Mouse (Mus musculus) layer of hippocampus, adult 9-11 months (tissue): ENCODE measurements at regions not wholly inside any gene's neighbourhood (a gene's known extent, or its start where the extent isn't known, plus 50 kb on each side); places are given as distances from the start of the nearest gene placed in this dataset.
A peak's percentile ranks its signal among the peaks of the same experiment; 100 is the strongest.
"Not testable (repeated sequence)": the region's sequence is repeated elsewhere in the genome, so short reads cannot be mapped to it uniquely, and the experiment has no call there.

Experiments used
- DNase-seq: peaks from one replicate; pipeline ENCODE4 v3.0.0; 2022

DNA sequence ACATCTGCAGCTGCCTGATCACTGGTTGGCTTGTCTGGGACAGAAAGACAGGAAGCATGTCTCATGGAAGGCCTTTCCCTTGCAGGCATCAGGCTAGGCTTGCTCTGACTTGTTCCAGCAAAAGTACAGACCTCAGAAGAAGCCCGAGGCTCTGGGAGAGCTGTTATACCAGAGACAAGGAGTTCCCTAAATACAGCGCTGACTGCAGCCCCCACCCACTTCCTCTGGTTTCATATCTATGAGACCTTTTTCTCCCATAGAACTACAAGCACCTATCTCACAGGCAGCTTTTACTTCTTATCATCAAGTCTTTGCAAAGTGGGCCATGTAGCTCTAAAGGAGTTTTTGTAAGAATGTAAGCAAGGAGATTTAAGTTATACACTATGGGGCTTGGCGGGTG, 312.2 kb upstream of the Vmn1r3 start:
- DNase-seq: not testable (repeated sequence)

DNA sequence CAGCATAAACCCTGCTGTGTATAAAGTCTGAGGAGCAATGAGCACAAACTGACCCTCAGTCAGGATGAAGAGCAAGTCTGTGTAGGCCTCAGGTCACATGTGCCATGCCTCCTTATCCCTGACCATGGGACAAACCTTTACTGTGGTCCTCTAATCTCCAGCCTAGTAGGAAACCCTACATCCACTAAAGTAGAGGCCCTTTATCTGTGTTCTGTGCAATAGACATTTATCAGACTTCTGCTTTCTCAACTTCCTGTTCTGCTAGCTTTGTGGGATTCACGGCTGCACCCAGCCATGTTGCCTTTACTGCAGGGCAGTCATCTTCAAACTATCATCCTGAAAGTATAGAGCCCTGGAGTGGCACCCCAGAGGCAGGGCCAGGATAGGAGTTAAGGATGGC, 310.8 kb upstream of the Vmn1r3 start:
- not testable (repeated sequence) for DNase-seq

DNA sequence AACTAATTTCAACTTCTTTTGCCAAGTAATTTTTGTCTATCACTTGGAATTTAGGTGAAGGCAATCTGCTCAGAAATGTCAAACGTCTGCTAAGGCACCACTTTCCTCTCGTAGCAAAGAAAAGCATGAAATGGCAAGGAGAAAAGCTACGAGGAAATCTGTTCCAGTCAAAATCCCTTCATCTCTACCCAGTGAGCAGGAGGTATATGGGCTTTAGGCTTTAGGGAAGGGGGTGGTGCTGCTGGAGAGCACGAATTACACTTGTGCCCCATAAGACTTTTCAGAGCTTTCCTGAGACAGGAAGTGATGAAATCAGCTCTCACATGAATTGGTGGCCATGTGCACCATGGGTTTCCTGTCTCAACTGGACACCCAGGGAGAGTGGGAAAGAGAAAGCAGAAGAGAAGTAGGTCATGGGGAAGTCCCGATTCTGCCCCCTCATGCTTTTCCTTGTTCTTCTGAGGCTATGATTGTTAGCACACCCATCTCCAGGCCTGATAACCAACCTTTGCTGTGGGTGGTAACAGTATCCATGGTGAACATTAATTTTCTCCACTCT, 309.0 kb upstream of the Vmn1r3 start:
- DNase-seq: not testable (repeated sequence)

DNA sequence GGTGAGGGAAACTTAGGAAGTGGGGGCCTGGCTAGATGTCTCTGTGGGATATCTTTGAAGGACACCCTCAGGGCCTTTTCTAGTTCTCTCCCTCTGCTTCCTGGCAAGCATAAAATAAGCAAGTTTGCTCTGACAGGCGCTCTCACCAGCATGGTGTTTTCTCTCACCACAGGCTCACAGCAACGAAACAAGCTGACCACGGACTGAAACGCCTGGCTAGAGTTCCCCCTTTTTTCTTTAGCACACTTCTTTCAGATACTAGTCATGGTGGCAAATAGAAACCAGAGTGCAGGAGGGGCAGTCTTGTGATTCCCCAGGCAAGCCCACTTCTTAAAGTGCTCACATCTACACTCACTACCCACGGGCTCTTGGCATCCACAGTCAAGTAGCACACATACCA, 305.7 kb upstream of the Vmn1r3 start:
- not testable (repeated sequence) for DNase-seq

DNA sequence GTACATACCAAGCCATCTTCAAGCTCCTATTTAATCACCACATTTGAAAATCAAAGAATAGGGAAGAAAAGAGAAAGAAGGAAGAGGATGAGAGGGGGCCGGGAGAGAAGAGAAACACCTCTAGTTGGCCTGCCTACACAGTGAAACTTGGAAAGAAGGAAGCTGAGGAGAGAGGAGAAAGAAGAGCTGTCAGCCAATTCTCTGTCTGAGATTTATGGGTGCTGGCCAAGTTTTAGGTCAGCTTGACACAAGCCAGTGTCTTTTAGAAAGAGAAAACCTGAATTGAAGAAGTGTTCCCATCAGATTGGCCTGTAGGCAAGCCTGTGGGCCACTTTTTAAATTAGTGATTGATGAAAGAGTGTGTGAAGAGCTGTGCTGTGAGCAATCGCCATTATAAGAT, 296.9 kb upstream of the Vmn1r3 start:
- peak; percentile 57 for DNase-seq

DNA sequence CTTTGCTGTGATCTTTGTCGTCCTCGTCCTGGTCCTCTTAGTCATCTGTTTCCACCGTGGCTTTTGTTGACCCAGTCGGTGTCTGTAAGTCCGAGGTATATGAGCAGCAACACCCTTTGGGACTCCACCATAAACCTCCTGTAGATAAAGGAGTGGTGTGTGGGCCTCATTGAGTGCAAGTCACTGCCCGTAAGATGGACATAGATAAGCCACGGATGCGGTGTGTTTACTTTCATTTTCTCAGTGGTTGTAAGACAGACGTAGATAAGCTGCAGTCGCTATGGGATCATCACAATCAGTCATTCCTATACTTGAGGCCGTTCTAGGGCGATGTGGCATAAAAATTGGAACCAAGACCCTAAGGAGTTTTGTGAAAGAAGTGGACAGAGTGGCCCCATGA, 271.6 kb upstream of the Vmn1r3 start:
- no peak for DNase-seq

DNA sequence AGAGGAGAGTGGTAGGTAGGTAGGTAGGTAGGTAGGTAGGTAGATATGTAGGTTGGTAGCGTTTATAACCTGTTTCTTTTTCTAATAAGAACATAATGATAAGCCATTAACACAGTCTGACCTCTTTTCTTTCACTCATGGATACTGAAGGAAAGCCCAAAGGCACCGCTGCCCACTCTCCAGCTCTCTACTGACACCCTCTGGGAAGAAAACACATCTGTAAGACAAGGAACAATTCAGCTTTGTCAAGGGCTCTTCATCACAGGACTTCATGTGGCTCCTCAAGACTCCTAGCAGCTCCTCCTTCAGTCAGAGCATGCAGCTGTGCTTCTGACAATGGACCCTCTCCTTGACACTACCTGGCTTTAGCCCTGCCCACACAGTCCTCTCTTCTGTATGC, 252.2 kb upstream of the Vmn1r3 start:
- DNase-seq: not testable (repeated sequence)

DNA sequence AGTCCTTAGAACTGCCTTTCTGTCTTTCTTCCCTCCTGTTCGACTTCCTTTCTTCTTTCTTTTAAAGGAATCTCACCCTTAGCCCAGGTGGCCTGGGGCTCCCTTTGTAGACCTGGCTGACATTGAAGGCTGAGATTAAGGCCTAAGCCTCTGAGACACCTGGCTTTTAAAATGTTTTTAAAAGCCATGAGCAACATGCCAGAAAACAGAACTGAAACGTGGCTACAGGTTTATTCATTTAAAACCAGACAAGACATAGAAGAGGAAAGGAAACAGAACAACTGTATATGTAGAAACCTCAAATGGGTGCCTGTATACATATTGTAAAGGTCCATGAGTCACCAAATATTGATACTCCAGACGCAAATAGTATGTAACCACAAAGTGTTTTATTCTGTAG, 242.8 kb upstream of the Vmn1r3 start:
- DNase-seq: no peak

DNA sequence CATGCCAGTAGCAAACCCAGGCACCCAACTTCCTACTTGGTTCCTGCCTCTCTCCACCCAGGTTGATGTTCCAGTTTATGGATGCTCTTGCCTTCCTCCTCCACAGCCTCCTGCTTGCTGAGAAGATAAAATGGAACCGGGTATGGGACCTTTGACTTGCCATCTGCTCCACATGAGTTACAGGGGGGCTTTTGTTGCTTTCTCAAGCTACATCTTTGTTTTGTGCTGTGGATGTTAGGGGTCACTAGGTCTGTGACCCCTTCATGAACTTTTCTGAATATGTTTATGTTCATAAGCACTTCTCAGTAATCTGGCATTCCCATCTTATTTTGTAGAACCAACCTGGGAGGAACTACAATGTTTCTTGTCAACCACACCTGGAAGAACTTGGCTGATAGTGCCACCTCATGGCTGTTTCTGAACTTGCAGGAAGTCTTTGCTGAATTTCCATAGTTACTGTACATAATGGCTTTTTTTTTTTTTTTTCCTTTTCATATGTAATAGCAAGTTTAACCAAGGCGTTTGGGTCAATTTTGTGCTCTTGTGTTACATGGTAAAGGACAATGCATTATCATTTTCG, 234.9 kb upstream of the Vmn1r3 start:
- peak; percentile 20 for DNase-seq

DNA sequence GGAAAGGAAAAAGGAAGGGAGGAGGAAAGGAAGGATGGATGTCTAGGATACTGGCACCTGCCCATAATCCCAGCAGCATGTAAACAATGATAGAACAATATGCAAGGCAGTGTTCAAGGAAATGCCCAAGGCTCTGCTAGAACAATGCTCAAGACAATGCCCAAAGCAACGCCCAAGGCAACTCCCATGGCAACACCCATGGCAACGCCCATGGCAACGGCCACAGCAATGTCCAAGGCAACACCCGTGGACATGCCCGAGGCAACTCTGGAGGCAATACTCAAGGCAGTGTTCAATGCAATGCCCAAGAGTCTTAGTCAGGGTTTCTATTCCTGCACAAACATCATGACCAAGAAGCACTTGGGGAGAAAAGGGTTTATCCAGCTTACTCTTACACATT, 231.5 kb upstream of the Vmn1r3 start:
- no peak for DNase-seq

DNA sequence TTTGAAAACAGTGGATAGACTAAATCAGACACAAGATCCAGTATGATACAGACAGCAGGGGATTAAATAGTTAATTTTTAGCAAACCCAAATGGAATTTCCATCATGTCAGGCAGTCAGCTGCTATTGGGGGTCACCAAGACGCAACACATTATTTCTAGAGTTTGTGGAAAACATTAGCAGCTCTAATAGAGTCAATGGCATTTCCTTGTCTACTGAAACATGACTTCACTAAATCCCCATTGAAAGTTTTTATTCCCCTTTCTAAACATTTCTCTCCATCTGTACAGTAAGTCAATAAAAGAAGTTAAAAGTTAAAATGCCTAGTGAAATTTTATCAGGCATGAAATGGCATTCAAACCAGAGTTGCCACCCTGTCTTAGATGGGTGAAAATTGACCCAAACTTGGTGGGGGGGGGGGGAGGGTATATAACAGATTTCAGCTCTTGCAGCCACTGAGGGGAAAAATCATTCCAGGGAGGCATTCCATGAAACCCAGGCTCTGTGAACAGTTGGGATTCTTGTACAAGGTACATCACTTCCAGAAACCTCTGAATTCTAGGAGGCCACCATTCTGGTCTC, 229.4 kb upstream of the Vmn1r3 start:
- DNase-seq: not testable (repeated sequence)

DNA sequence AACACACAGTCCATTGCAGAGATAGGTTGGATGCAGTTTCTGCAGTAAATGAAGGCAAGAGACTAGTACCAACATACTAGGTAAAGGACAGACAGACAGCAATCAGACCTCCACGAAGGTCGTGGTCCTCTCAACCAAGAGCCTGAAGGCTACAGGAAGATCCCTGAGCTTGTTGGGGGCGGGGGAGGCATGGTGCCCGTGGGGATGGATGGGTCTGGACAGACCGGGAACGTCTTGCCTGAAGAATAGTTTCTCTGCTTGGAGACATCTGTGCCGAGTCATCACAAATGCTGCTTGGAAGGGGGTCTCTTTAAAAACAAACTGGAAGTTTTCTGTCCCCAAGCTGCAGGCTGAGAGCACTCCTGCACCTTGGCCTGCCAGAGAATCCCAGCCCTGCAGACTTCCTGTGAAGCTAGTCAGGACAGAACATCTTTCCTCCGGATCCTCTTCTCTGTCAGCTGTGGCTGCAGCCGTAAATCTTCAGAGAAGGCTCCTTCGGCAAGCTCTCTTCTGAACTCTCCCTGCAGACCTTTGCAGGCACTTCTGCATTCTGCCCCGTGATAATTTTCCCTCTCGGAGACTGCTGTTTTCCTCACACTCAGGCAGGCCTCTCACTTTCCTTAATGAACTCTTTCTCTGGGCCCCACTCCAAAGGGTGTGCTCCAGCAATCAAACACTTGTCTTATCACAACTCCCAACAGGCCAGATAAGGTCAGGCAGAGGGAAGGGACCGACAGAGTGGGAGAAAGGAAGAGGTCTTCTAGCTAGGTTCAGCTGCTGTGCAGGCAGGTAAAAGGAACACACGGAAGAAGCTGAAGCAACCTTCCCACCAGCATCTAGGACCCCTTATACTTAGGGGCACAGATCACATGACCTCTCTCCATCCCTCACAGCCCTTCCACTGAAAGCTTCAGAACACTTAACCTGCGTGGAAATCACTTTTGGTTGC, 228.6 kb upstream of the Vmn1r3 start:
- DNase-seq: no peak

DNA sequence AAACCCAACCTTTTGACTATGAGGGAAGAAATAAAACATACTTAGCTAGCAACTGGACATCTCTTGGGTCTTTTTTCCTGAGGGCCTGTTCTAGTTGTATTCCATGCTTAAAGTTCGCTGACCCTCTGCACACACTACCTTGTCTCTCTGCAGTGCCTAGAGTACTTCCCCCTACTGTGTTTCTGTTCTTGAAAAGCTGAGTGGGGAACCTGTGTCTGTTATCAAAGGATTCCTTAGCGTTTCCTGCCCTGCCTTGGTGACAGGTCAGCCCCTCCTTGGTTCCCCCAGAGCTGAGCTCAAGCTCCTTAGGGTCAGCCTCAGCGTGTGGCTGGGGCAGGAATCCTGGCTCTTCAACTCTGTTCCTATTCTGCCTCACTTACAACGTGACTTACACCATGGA, 227.2 kb upstream of the Vmn1r3 start:
- not testable (repeated sequence) for DNase-seq

DNA sequence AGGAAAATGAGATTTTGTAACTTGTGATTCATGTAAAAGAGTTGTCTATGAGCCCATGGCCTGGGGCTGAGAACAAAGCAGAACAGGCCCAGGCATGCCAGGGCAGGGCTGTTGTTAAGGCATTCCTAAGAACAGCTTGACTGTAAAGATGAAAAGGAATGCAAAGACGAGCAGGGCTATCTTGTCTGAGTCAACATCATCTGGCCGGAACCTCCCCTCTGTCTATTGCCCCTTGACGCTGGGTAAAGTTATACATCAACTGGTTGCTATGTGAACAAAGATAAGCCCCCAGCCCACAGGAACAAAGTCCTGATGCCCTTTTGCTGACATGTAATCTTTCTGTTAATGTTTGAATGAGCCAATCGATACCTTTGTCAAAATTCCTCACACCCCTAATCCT, 217.7 kb upstream of the Vmn1r3 start:
- DNase-seq: not testable (repeated sequence)

DNA sequence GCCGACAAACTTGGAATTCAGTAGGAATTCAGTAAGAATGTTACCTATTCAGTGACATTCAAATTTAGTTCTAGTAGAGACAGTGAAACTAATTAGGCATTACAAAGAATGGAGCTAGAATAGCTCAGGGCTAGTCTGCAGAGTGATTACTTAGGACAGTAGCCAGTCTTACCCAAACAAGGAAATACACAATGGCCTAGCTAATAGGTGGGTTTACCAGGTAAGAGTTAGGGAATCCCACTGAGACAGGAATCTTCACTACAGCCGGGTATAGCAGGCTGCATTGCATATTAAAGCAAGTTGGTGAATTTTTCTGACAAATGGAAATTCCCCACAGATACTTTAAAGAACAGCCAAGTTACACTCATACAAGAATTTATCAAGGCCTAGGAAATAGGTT, 216.6 kb upstream of the Vmn1r3 start:
- not testable (repeated sequence) for DNase-seq

DNA sequence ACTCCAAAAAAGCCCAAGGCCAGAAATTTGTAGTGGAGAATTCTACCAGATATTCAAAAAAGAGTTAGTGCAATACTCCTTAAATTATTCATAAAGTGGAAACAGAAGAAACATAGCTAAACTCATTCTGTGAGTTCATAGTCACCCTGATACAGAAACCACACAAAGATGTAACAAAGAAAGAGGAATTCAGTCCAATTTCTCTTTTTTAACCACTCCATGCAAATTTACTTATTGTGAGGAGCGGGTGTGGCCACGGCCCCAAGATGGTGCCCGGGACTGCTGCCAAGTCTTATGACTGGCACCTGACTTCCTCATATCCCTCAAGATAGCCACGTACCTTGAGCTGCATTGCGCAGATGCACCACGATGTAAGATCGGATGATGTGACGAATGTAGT, 206.4 kb upstream of the Vmn1r3 start:
- not testable (repeated sequence) for DNase-seq

DNA sequence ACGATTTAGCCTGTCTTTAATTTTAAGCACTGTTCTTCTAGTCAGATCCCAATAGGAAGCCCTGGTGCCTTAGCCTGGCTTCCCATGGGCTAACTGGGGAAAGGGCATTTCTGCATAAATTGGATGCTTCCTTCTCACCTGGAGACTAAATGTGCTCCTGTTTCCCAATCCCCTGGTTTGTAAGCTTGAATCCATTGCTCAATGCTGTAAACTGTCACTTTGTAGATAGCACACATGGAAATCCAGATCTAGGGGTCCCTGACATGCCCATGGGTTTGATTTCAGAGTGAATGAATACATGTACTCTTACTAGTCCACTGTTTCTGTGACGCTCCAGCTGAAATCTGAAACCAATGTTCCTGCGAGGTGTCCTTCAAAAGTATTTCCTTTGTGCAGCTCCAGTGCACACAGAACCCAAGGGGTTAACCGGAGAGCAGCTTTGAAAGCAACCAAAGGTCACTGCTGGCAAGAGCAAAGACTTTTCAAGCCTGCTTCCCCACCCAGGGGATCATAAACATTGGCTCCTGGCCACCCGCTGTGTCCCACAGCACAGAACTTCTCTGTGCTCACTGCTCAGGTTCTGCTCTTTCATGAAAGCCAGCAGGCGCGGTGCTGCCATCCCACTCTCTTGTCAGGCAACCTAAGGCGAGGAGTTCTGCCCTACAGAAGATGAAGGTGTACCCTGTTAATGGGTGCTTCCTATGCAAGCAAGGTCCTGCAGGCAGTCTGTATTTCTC, 188.0 kb upstream of the Vmn1r3 start:
- DNase-seq: not testable (repeated sequence)

DNA sequence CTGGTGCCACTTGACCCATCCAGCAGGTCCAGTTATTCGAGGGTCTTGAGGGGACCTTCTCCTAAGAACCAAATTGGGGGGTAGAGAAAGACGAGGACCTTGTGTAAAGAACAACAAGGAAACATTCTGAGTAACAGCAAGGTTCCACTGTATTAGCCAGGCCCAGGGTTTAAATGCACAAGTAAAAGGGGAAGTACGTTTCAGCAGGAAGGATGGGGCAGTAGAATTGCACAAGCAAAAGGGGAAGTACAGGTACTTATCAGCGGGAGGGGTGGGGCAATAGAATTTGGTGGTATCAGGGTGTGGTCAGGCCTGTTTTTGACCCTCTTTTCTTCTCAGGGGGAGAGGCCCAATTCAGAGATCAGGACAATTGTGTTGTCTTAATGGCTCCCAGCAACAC, 182.9 kb upstream of the Vmn1r3 start:
- not testable (repeated sequence) for DNase-seq

DNA sequence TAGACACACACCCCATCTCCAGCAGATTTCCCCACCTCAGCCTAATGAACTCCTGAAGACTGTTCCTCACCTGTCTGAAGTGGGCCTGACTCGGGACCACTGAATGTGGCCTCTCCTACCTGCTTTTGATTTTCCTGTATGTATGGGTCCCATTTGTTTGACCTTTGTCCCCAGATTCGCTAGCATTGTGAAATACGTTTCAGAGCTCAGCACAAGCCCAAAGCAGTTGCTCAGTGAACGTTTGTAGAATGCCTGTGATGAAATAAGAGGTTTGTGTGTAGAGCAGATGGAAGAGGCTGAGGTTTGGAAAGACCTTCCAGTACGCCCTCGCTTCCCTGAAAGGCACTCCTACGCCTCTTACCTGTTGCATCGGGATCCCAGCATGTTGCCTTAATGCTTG, 158.3 kb upstream of the Vmn1r3 start:
- DNase-seq: not testable (repeated sequence)

DNA sequence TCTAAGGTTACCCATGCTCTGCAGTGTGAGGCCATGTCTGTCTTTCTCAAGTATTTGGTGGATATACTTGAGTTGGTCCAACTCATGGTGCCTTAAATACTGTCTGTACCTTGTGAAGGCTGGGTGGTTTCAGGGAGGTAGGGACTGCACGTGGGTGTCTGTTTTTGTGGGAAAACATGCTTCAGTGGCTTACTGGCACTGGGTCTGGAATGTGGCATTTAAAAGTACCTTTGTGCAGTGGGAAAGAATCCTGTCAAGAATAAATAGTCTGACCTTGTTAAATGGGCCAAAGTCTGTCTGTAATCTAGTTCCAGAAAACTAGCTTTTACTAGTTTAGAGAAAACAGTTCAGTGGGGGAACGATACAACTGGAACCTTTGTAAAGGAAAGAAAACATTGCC, 157.5 kb upstream of the Vmn1r3 start:
- DNase-seq: not testable (repeated sequence)

DNA sequence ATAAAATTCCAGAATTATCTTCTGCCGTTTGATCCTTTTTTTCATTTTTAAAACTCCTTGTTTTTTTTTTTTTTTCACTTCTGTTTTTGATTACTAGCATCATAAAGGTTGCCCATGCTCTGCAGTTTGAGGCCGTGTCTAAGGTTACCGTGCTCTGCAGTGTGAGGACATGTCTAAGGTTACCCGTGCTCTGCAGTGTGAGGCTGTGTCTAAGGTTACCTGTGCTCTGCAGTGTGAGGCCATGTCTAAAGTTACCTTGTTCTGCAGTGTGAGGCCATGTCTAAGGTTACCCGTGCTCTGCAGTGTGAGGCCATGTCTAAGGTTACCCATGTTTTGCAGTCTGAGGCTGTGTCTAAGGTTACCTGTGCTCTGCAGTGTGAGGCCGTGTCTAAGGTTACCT, 157.0 kb upstream of the Vmn1r3 start:
- not testable (repeated sequence) for DNase-seq
